In genomic region chr7:57384112-57384511, GRCm38 (mm10) we compare ENCODE assay signal across 8 mouse cellular contexts. TPM values are rescaled to one million over a fixed set of nuclear protein-coding genes. Genes with fewer than 3 reads are reported as not detected.
DNase-seq lines count a peak whose midpoint lies in the region; ATAC-seq lines count a peak whose summit lies in the region.

No protein-coding gene starts in this region.

- H3K4me3 ChIP-seq in embryonic facial prominence, embryonic 14.5 days (ENCODE audit: low read depth, low read length), result no peak overlapping the region
- H3K4me3 ChIP-seq in kidney, embryonic 16.5 days (ENCODE audit: low read length), result no peak overlapping the region

- H3K9me3 ChIP-seq in embryonic facial prominence, embryonic 14.5 days (ENCODE audit: control insufficient read depth, low read length), result no peaks in the 10 kb centered on the region
- H3K9me3 ChIP-seq in kidney, embryonic 16.5 days (ENCODE audit: low read length), result no peaks in the 10 kb centered on the region

- ATAC-seq in frontal cortex, adult (ENCODE audit: low TSS enrichment), result peak; percentile 87
- ATAC-seq in embryonic facial prominence, embryonic 14.5 days (ENCODE audit: low read depth), result 0 out of 2 replicates have a peak, but pooled peaks have one; percentile 57
- ATAC-seq in kidney, embryonic 16.5 days (ENCODE audit: low FRiP score, low TSS enrichment), result peak; percentile 57
- no peak for ATAC-seq in megakaryocyte progenitor cell, adult 5-6 weeks (replicated peaks; ENCODE audit: poor library complexity)

- DNase-seq in frontal cortex, postnatal 25 days (ENCODE audit: low spot score in 2 of 2), result no peak
- peak; percentile 81 for DNase-seq in ES-CJ7 (ENCODE audit: low read depth, low spot score)
- peak; percentile 77 for DNase-seq in embryonic facial prominence, embryonic 14.5 days (ENCODE audit: low spot score)
- DNase-seq in neural tube, embryonic 10.5 days (ENCODE audit: extremely low spot score, low spot score), result peak; percentile 14
- no peak for DNase-seq in spleen, postnatal 10 days (ENCODE audit: low spot score in 2 of 2)

- WGBS in embryonic facial prominence, embryonic 14.5 days, result 22% methylated on average over 4 of the region's 4 CpGs
- WGBS in kidney, embryonic 16.5 days, result 27% methylated on average over 4 of the region's 4 CpGs

- H3K4me2 ChIP-seq in embryonic facial prominence, embryonic 14.5 days (ENCODE audit: low read depth, low read length), result no peak overlapping the region
- no peak overlapping the region for H3K4me2 ChIP-seq in kidney, embryonic 16.5 days (replicated peaks; ENCODE audit: low read depth, low read length)

- H3K9ac ChIP-seq in embryonic facial prominence, embryonic 14.5 days (ENCODE audit: low read depth, low read length), result no peak overlapping the region
- H3K9ac ChIP-seq in kidney, embryonic 16.5 days (replicated peaks; ENCODE audit: low read length), result no peak overlapping the region

- no peaks in the 10 kb centered on the region for H3K4me1 ChIP-seq in embryonic facial prominence, embryonic 14.5 days (ENCODE audit: control insufficient read depth, insufficient read depth, low read length)
- no peaks in the 10 kb centered on the region for H3K4me1 ChIP-seq in kidney, embryonic 16.5 days (ENCODE audit: insufficient read depth, low read length)

- no peak overlapping the region for H3K27ac ChIP-seq in embryonic facial prominence, embryonic 14.5 days (replicated peaks; ENCODE audit: low read depth, low read length)
- H3K27ac ChIP-seq in kidney, embryonic 16.5 days (ENCODE audit: low read length), result no peak overlapping the region

- peaks cover 36% of the 10 kb centered on the region for H3K27me3 ChIP-seq in embryonic facial prominence, embryonic 14.5 days (replicated peaks; ENCODE audit: control insufficient read depth, insufficient read depth, low read length)
- peaks cover 30% of the 10 kb centered on the region for H3K27me3 ChIP-seq in kidney, embryonic 16.5 days (ENCODE audit: insufficient read depth, low read length)

- H3K36me3 ChIP-seq in embryonic facial prominence, embryonic 14.5 days (ENCODE audit: control insufficient read depth, insufficient read depth, low read length), result no peaks in the 10 kb centered on the region
- H3K36me3 ChIP-seq in kidney, embryonic 16.5 days (ENCODE audit: insufficient read depth, low read length), result no peaks in the 10 kb centered on the region

RNA-seq across cellular contexts. Expression of gene Gabrg3, which starts 2.9 kb away (rescaled TPM):
- 0.77 and 0.96 TPM in 2 replicates for polyA plus RNA-seq in embryonic facial prominence, embryonic 14.5 days (2014; fragmentation: Nextera tagmentation; extraction: Ambion mirVana)
- polyA plus RNA-seq in kidney, embryonic 16.5 days (2015; fragmentation: Nextera tagmentation; extraction: Ambion mirVana), result 0.59 and 0.86 TPM in 2 replicates
- not detected in 2 replicates for total RNA-seq in megakaryocyte progenitor cell, adult 5-6 weeks (2015)
- total RNA-seq in megakaryocyte progenitor cell, adult 5-6 weeks (2017), result not detected in 2 replicates

RNA-seq across cellular contexts. Expression of gene Gabrb3, which starts 35.4 kb away (rescaled TPM):
- polyA plus RNA-seq in embryonic facial prominence, embryonic 14.5 days (2014; fragmentation: Nextera tagmentation; extraction: Ambion mirVana), result 3.3 and 4.4 TPM in 2 replicates
- polyA plus RNA-seq in kidney, embryonic 16.5 days (2015; fragmentation: Nextera tagmentation; extraction: Ambion mirVana), result 0.95 and 1.0 TPM in 2 replicates
- not detected in 2 replicates for total RNA-seq in megakaryocyte progenitor cell, adult 5-6 weeks (2015)
- total RNA-seq in megakaryocyte progenitor cell, adult 5-6 weeks (2017), result not detected in 2 replicates

Comparison
In these comparisons a context has a peak if more than half of its experiments do, and no peak if none do; other contexts are left out.
1. DNase-seq: peak in ES-CJ7 (single experiment), embryonic facial prominence, embryonic 14.5 days (single experiment) and neural tube, embryonic 10.5 days (single experiment); none in frontal cortex, postnatal 25 days (0 of 2) and spleen, postnatal 10 days (0 of 2).